Mouse (Mus musculus): ENCODE results near the gene Mtrex.

DNA sequence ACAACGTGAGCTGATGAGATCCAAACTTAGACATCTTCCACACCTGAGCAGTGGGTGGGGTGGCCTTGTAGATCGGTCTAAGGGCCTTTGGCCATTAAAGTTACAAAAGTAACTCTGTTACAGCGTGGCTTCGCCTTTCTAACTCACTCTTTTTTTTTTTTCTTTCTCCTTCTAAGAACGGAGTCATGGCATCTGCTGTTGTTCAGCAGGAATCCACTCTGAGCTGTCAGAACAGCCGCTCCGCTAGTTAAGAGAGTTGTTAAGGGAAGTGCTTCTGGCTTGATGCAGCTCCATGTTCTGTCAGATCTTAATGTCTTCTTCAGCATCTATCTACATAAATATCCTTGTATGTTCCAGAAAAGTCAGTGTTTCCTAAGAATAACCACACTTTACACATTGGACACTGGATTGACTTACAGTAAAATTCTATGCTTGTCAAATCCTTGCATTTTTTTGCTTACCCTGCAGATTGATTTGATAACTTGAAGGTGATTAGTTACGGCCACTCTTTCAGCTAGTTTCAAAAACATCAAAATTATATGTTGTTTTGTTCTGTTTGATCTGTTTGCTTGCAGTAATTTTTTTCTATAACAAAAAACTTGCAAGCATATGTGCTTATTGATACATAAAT lies 955 bp upstream of the Mtrex start:
- TF ChIP-seq CTCF (IDR thresholded peaks at IDR 0.05; ENCODE audit: low read depth) (no peak), EP300 (IDR thresholded peaks at IDR 0.05; ENCODE audit: low read depth) (no peak)
